Mouse (Mus musculus): Measurements from ENCODE around the gene Tmem72.
A peak's percentile ranks its signal among the peaks of the same experiment; 100 is the strongest.

Gene Tmem72

GRCm38 (mm10) chr6:116716666-116717065 lies at the start of gene Tmem72:
Gene Tmem72 (minus strand): TSS chr6:116716913.
- no peak for DNase-seq (ENCODE audit: low read depth, low spot score)

DNA sequence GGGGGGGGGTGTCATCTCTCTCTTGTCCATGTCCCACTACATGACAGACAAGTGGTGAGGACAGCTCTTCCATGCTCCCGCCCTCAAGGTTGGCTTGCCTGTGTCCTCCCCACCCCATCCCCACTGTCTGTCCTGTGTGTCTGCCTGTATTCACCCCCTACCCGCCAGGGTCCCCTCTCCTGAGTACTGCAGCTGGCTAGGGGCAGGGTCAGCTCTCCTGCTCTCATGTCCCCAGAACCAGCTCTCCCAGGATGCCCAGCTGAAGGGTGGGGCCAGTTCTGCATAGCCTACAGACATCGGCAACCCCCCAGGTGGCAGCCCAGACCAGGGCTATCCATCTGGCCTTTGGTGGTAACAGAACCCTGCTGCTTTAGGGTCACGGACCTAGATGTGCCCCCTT lies 47.8 kb upstream of the Tmem72 start:
- DNase-seq (ENCODE audit: low read depth, low spot score) = no peak

GRCm38 (mm10) chr6:116762333-116762732 lies 45.6 kb upstream of the Tmem72 start:
- no peak for DNase-seq (ENCODE audit: low read depth, low spot score)

- DNase-seq (ENCODE audit: low read depth, low spot score) = no peak
Observed at GRCm38 (mm10) chr6:116760181-116760580, 43.5 kb upstream of the Tmem72 start.

DNA sequence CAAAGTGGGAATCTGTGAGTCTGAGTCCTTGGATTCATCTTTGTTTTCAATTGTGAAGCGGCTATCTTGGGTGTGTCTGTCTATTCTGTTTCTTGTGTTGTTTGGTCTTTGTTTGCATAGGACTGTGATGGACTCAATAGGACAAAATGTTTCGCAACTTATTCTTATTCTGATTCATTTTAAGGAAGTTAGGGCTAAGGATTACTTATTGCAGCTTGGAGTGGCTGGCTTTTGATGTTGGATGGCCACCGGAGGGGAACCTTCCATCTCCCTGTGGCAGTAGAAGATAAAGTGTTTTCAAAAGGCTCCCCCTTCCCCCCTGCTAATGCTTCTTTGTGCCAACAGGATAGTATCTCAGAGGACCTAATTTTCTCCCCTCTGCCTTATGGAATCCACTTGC lies 39.7 kb upstream of the Tmem72 start:
- DNase-seq (ENCODE audit: low read depth, low spot score) = no peak

- no peak for DNase-seq (ENCODE audit: low read depth, low spot score)
Observed at GRCm38 (mm10) chr6:116738046-116738445, 21.3 kb upstream of the Tmem72 start.

DNA sequence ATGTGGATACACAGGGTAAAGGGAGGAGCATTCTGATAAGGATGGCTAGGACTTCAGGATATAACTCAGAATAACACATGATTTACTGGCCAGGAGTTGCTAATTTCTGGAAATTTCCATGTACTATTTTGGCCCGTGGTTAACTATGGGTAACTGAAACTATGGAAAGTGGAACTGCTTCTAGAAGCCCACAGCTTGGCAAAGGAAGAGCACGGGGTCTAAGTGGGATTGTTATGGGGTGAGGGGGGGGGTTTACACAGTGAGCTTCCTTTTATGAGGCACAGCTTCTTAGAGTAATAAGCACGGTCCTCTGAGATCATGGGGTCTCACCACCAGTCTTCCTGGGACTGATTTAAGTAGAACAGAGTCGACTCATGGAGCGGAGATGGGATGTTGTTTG lies 18.6 kb upstream of the Tmem72 start:
- no peak for DNase-seq (ENCODE audit: low read depth, low spot score)

GRCm38 (mm10) chr6:116733577-116733976 lies 16.9 kb upstream of the Tmem72 start:
- no peak for DNase-seq (ENCODE audit: low read depth, low spot score)

DNA sequence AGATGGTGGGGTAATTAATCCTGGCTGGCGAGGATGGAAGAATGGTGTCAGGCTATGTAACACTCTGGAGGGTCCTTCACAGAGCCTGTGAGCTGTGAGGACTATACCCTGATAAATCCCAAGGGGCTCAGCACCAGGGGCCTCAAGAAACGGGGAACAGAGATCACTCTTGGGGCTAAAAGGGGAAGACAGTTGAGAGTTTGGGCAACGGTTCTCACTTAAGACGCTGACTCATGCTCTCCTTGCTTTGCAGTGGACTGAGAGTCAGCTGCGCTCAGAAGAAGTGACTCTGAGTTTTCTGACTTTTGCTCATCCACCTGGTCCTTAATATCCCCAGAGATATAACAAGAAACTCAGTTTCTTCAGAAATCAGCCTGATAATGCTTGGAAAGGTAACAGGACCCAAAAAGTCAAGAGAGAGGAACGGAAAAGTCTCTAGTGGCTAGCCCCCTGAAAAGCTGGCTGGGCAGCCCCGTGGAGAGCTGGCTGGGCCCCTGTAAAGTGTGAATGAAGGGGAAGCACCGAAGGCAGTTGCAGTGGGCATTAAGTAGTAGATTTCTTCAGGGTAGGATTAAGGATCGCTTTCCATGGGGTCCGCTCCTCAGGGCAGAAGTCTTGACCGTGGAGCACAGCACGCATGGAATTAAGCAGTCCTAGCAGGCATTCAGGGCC lies 7.9 kb upstream of the Tmem72 start:
- no peak for DNase-seq (ENCODE audit: low read depth, low spot score)

GRCm38 (mm10) chr6:116718920-116719319 lies 2.2 kb upstream of the Tmem72 start:
- DNase-seq (ENCODE audit: low read depth, low spot score) = no peak

GRCm38 (mm10) chr6:116718361-116718760 lies 1.6 kb upstream of the Tmem72 start:
- DNase-seq (ENCODE audit: low read depth, low spot score) = no peak

DNA sequence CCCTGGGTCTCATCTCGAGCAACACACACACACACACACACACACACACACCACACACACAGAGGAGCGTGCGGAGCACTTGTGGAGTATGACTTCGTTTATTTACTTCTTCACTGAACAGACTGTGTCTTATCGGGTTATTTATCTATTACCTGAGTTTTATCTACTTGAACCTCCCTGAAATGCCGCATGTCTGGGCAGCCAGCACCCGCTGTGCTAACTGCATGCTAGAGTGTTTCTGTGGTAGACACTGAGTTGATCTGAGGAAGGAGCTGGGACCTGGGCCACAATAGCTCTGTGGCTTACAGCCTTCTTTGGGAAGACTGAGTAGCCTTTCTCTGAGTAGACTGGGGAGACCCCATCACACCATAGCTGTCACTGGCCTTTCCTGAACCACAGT lies 1.1 kb upstream of the Tmem72 start:
- no peak for DNase-seq (ENCODE audit: low read depth, low spot score)

GRCm38 (mm10) chr6:116715166-116715565 lies 1.5 kb downstream of the Tmem72 start:
- no peak for DNase-seq (ENCODE audit: low read depth, low spot score)

- DNase-seq (ENCODE audit: low read depth, low spot score) = no peak
Observed at GRCm38 (mm10) chr6:116714576-116714975, 2.1 kb downstream of the Tmem72 start.

- no peak for DNase-seq (ENCODE audit: low read depth, low spot score)
Observed at GRCm38 (mm10) chr6:116713966-116714365, 2.7 kb downstream of the Tmem72 start.

- DNase-seq (ENCODE audit: low read depth, low spot score) = no peak
Observed at GRCm38 (mm10) chr6:116712503-116712902, 4.2 kb downstream of the Tmem72 start.

DNA sequence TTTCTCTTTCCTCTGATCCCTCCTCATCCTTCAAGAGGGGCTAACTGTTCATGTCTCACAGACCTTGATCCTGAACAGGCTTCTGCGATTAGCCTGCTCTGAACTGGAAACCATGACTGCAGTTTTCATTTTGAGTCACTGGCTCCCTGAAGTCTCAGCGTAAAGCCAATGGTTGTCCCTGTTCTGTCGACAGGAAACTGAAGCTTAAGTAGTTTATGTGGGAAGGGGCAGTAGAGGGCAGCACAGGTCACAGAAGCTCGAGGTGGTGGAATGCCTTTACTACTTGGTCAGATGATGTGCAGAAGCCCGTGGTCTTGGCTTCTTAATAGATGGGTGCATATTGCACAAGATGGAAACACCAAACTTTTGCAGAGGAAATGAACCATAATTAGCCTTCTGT lies 4.7 kb downstream of the Tmem72 start:
- no peak for DNase-seq (ENCODE audit: low read depth, low spot score)

GRCm38 (mm10) chr6:116704320-116704719 lies 12.4 kb downstream of the Tmem72 start:
- DNase-seq (ENCODE audit: low read depth, low spot score) = no peak

GRCm38 (mm10) chr6:116700821-116701220 lies 15.9 kb downstream of the Tmem72 start:
- no peak for DNase-seq (ENCODE audit: low read depth, low spot score)

DNA sequence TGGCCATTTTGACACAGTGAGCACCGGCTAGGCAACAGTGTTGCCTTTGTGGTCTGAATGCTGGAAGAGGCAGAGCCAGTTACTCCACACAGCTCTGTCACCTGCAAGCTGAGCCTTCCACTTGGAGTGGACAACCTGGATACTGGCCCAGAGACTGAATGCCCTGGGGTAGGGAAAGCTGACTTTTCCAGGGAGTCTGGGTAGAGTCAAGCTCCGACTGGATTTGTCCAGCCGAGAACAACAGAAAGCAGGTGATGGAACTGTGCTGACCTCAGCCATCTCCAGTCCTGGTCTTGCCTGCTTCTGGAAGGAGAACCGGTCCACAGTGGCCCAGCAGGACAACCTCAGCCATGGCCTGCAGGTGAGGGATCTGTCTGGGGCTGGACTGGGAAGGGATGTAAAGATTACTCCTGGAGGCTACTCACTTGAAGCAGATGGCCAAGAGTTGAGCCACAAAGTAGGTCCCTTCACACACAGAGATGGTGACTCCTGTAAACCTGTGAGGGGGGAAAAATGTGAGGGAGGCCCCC lies 18.8 kb downstream of the Tmem72 start:
- DNase-seq (ENCODE audit: low read depth, low spot score) = no peak

DNA sequence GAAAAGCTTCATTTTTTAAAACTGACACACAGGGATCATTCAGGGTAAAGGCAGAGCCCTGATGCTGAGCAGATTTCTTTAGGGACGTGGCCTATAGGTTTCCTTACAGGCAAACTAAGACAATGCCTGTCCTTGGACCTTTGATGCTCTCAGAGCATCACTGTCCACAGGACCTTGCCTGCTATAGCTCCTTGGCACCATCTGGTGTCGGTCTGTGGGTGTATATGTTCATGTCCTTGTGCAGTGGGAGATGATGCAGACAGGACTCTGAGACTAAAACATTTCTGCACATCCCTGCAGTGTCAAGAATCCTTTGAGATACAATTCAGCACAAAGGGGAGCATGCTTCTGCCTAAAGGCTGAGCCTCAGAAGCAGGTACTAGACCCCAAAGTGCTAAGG lies 19.3 kb downstream of the Tmem72 start:
- DNase-seq (ENCODE audit: low read depth, low spot score) = peak; percentile 56

- DNase-seq (ENCODE audit: low read depth, low spot score) = no peak
Observed at GRCm38 (mm10) chr6:116694346-116694745, 22.4 kb downstream of the Tmem72 start.

DNA sequence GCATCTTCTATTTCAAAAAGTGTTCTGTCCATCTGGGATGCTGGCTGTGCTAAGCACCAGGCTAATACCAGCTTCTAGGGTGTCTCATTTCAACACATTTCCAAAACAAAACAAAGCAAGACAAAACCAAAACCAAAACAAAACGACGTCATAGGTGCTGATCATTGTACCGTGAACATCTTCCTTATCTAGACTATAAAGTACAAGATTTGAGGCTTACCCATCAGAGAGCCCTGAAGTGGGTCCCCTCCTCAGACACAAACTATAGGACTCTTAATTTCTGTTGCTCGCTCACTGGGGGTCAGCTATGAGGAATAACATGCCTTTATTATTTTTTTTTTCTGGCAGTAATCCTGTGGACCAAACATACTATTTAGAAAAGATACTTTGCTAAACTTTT lies 23.1 kb downstream of the Tmem72 start:
- no peak for DNase-seq (ENCODE audit: low read depth, low spot score)

- DNase-seq (ENCODE audit: low read depth, low spot score) = no peak
Observed at GRCm38 (mm10) chr6:116682317-116682716, 34.4 kb downstream of the Tmem72 start.
